Mouse (Mus musculus) ES-E14 (cell line): Measurements from ENCODE around the gene Cacna2d2. TPM values are rescaled to one million over a fixed set of nuclear protein-coding genes. Genes with fewer than 3 reads are reported as not detected.
A peak's percentile ranks its signal among the peaks of the same experiment; 100 is the strongest.

Experiments
- DNase-seq: peaks from one replicate; pipeline ENCODE4 v3.0.0-alpha.2; 2013; ENCODE audit warnings: low read depth, low spot score
- H3K27ac ChIP-seq: 2 replicates; pipeline ENCODE4 v1.5.1; 2012; ENCODE audit warnings: low read depth, mild to moderate bottlenecking, low read length, moderate library complexity, mixed read lengths; ENCODE audit not compliant: poor library complexity, insufficient read depth, severe bottlenecking
- H3K36me3 ChIP-seq: 2 replicates; pipeline ENCODE4 v1.6.1; 2012; ENCODE audit warnings: mild to moderate bottlenecking, low read length, moderate library complexity, mixed read lengths; ENCODE audit not compliant: control insufficient read depth, poor library complexity, insufficient read depth, severe bottlenecking
- H3K4me1 ChIP-seq, 2 experiments: fragments of 150-350 bp in 1 of 2; sonication (generic) in 1 of 2; 2 replicates each; pipeline ENCODE4 v1.6.1; 2012; ENCODE audit warnings: low read length in 2 of 2, mild to moderate bottlenecking in 1 of 2, mixed read lengths in 1 of 2; ENCODE audit not compliant: control insufficient read depth in 2 of 2, insufficient read depth in 2 of 2, poor library complexity in 1 of 2
- H3K4me3 ChIP-seq, 2 experiments: fragments of 150-350 bp in 1 of 2; sonication (generic) in 1 of 2; 2 replicates each; pipeline ENCODE4 v1.5.1; 2012; ENCODE audit warnings: low read length in 2 of 2, low read depth in 1 of 2, mild to moderate bottlenecking in 1 of 2, mixed read lengths in 1 of 2; ENCODE audit not compliant: insufficient read depth in 1 of 2, poor library complexity in 1 of 2, severe bottlenecking in 1 of 2
- H3K9ac ChIP-seq: 2 replicates; pipeline ENCODE4 v1.6.1; 2012; ENCODE audit warnings: low read depth, mild to moderate bottlenecking, low read length, mixed read lengths; ENCODE audit not compliant: poor library complexity, insufficient read depth, severe bottlenecking
- H3K9me3 ChIP-seq: fragments of 150-350 bp; sonication (generic); 2 replicates; pipeline ENCODE4 v1.6.1; 2012; ENCODE audit warnings: low read depth, mild to moderate bottlenecking, low read length; ENCODE audit not compliant: control insufficient read depth, insufficient read depth
- CHD2 ChIP-seq: IDR thresholded peaks from 2 replicates; pipeline ENCODE4 v1.6.1; 2014; ENCODE audit warnings: mild to moderate bottlenecking, low read depth, low read length, inconsistent platforms
- HCFC1 ChIP-seq: IDR thresholded peaks from 2 replicates; pipeline ENCODE4 v1.6.1; 2012; ENCODE audit warnings: low read length, inconsistent platforms, borderline replicate concordance; ENCODE audit not compliant: insufficient read depth
- MAFK ChIP-seq: IDR thresholded peaks from 2 replicates; pipeline ENCODE4 v1.6.1; 2014; ENCODE audit warnings: mild to moderate bottlenecking, low read depth, low read length, inconsistent platforms; ENCODE audit not compliant: insufficient read depth
- ZC3H11A ChIP-seq: IDR thresholded peaks from 2 replicates; pipeline ENCODE4 v1.6.1; 2012; ENCODE audit warnings: low read depth, mild to moderate bottlenecking, inconsistent platforms, low read length, borderline replicate concordance
- ZNF384 ChIP-seq: IDR thresholded peaks from 2 replicates; pipeline ENCODE4 v1.6.1; 2012; ENCODE audit warnings: low read depth, low read length, inconsistent platforms
- in situ Hi-C, 2 experiments: fragments of 600-800 bp; cut with MboI; formaldehyde crosslinking; loops; one replicate each; pipeline ENCODE4 v1.15.1; 2025; ENCODE audit warnings: low sequenced_read_pairs in 2 of 2, inconsistent platforms in 1 of 2; ENCODE audit not compliant: unreplicated experiment in 2 of 2
- total RNA-seq: library from RNA; depleted of rRNA; stranded (reverse); fragments of 300-350 nt; gene quantifications from 2 replicates; pipeline ENCODE4 v1.2.3, GENCODE M21; 2012; rRNA removed

Cacna2d2 gene
- total RNA-seq, 1 experiment, result 0.85 TPM

DNA sequence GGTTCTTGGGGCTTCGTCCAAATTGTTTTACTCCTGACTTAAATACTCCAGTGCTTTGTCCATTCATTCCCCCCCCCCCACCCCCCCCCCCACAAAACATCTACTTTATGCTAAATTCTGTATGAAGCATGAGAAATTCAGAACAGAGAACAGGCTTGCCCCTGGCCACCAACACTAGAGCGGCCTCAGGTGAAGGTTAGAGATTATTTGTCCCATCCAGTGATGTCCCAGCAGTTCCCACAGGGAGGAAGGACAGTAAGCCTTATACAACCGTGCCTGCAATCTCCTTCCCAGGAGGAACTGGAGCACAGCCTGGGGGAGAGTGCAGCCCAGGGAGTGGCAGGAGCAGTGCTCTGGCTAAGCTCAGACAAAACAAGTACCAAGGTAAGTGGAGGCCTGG is 179.2 kb downstream of the Cacna2d2 start, which contains the start of gene Naa80:
Naa80 (plus strand) TSS at position 301 of the 400 bp plus-strand sequence.
- Histone ChIP-seq H3K9me3 (no peaks in the 10 kb centered on the region), H3K4me3 (no peak within 1 kb of the TSS), H3K4me1 (peaks cover 2 to 22% of the 10 kb centered on the region in 2 experiments; a peak in 2 of 4 replicates), H3K9ac (0 out of 2 replicates have a peak within 1 kb of the TSS, but pooled peaks have one; percentile 3), H3K36me3 (no peaks in the 10 kb centered on the region; the same call in 1 of the 2 replicates), H3K27ac (no peak within 1 kb of the TSS)
- in situ Hi-C loops, result no loop called here
- no peak for DNase-seq
- TF ChIP-seq ZC3H11A (no peak), MAFK (no peak), CHD2 (no peak), ZNF384 (no peak), HCFC1 (no peak)

Other genes with a start within 250 kb of the Cacna2d2 start
- 3.3 TPM in 2 replicates for gene Dock3, start 167.7 kb upstream of the Cacna2d2 start, total RNA-seq
- gene Mapkapk3, start 109.7 kb upstream of the Cacna2d2 start, total RNA-seq, result 25.7 and 49.1 TPM in 2 replicates
- 1.5 and 2.5 TPM in 2 replicates for gene Cish, start 103.6 kb upstream of the Cacna2d2 start, total RNA-seq
- 29.1 and 41.3 TPM in 2 replicates for gene Hemk1, start 61.3 kb upstream of the Cacna2d2 start, total RNA-seq
- 0.45 and 0.95 TPM in 2 replicates for gene 6430571L13Rik, start 59.0 kb upstream of the Cacna2d2 start, total RNA-seq
- gene Tmem115, start 134.3 kb downstream of the Cacna2d2 start, total RNA-seq, result 42.3 and 64.3 TPM in 2 replicates
- gene Cyb561d2, start 142.6 kb downstream of the Cacna2d2 start, total RNA-seq, result 25.3 and 35.2 TPM in 2 replicates
- 21.2 and 30.5 TPM in 2 replicates for gene Nprl2, start 142.6 kb downstream of the Cacna2d2 start, total RNA-seq
- gene Zmynd10, start 147.7 kb downstream of the Cacna2d2 start, total RNA-seq, result 0.37 and 0.49 TPM in 2 replicates
- gene Rassf1, start 151.9 kb downstream of the Cacna2d2 start, total RNA-seq, result 25.5 and 41.4 TPM in 2 replicates
- gene Tusc2, start 163.6 kb downstream of the Cacna2d2 start, total RNA-seq, result 14.0 and 14.2 TPM in 2 replicates
- gene Hyal2, start 168.3 kb downstream of the Cacna2d2 start, total RNA-seq, result 68.1 and 117 TPM in 2 replicates
- gene Hyal1, start 177.3 kb downstream of the Cacna2d2 start, total RNA-seq, result 11.8 and 19.2 TPM in 2 replicates
- 7.3 and 13.3 TPM in 2 replicates for gene Naa80, start 179.3 kb downstream of the Cacna2d2 start, total RNA-seq
- gene Hyal3, start 181.2 kb downstream of the Cacna2d2 start, total RNA-seq, result 0.54 and 1.2 TPM in 2 replicates
- 66.6 and 82.7 TPM in 2 replicates for gene Ifrd2, start 188.0 kb downstream of the Cacna2d2 start, total RNA-seq
- gene Sema3b, start 209.6 kb downstream of the Cacna2d2 start, total RNA-seq, result 7.4 and 7.6 TPM in 2 replicates
- 178 and 232 TPM in 2 replicates for gene Gnai2, start 235.8 kb downstream of the Cacna2d2 start, total RNA-seq